Mouse (Mus musculus): ENCODE measurements around the gene St6galnac3.

DNA sequence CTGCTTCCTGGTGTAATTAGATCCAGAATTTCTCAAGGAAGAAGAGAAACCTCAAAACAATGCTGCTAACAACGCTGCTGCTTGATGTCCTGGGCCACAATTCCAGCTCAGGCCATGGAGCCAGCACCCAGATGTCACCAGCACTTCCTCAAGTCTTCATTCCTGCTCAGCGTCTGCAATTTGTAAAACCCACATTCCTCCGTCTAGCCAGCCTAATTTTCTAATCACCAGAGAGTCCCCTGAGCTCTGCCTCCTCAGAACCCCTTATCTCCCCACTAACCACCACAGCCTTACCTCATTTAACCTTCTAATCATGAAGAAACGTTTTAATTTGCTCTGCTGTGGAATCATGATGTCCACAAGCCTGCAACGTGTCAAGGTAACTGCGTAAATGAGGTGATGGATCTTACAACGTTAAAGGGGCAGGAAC lies 213.8 kb downstream of the St6galnac3 start:
- no peak for TF ChIP-seq CTCF (IDR thresholded peaks at IDR 0.05; ENCODE audit: control insufficient read depth, insufficient read depth, insufficient read length)
- no peak for TF ChIP-seq MAX (IDR thresholded peaks at IDR 0.05)
- TF ChIP-seq CEBPB (IDR thresholded peaks at IDR 0.05; ENCODE audit: low read depth) = no peak
